Mouse (Mus musculus): Measurements from ENCODE around the gene Zfp131.

DNA sequence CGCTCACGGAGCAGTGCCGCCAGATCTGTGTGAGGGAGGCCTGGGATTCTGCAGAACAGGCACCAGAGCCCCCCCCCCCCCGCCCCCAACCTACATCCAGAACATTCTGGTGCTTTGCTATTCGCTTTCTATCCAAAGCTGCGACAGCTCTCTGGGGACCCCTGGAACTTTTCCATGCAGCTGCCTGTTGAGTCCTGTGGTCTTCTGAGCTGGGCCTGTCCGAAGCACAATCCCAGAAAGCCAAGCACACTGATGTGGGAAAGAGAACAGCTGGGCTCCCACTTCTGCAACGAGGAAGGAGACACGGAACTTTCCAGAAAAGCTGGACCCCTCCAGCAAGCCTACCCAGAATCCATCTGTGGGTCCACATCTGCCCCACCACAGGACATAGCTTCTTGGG, 19.3 kb upstream of the Zfp131 start:
- TF ChIP-seq TAL1 (IDR thresholded peaks at IDR 0.05; ENCODE audit: low read length) (no peak), GATA1 (IDR thresholded peaks at IDR 0.05; ENCODE audit: low read length) (no peak)
